Mouse (Mus musculus): ENCODE results near the gene Olfr16. TPM values are rescaled to one million over a fixed set of nuclear protein-coding genes. Genes with fewer than 3 reads are reported as not detected.

Gene Olfr16
- not detected for total RNA-seq (2021)

- intact Hi-C loops (cut with DNase I) = no loop called here
- no peak for DNase-seq
Observed at GRCm38 (mm10) chr1:172950160-172950559, at the start of gene Olfr16. Gene Olfr16 (plus strand): TSS chr1:172950409.

GRCm38 (mm10) chr1:172903313-172903712 lies 46.9 kb upstream of the Olfr16 start:
- intact Hi-C loops (cut with DNase I) = no loop called here
- no peak for DNase-seq

GRCm38 (mm10) chr1:172917115-172917514 lies 33.1 kb upstream of the Olfr16 start:
- intact Hi-C loops (cut with DNase I) = no loop called here

GRCm38 (mm10) chr1:172918450-172918849 lies 31.8 kb upstream of the Olfr16 start:
- intact Hi-C loops (cut with DNase I) = no loop called here
- no peak for DNase-seq

More at GRCm38 (mm10) chr1:172917115-172917514, 33.1 kb upstream of the Olfr16 start:
- DNase-seq = no peak

GRCm38 (mm10) chr1:172932197-172932596 lies 18.0 kb upstream of the Olfr16 start:
- intact Hi-C loops (cut with DNase I) = no loop called here
- DNase-seq = no peak

- no peak for DNase-seq
Observed at GRCm38 (mm10) chr1:172951171-172951720, 1.0 kb downstream of the Olfr16 start.

GRCm38 (mm10) chr1:172955376-172955775 lies 5.2 kb downstream of the Olfr16 start:
- no peak for DNase-seq
- intact Hi-C loops (cut with DNase I) = no loop called here

More at GRCm38 (mm10) chr1:172951171-172951720, 1.0 kb downstream of the Olfr16 start:
- intact Hi-C loops (cut with DNase I) = no loop called here

- intact Hi-C loops (cut with DNase I) = no loop called here
- no peak for DNase-seq
Observed at GRCm38 (mm10) chr1:172960452-172960851, 10.2 kb downstream of the Olfr16 start.

GRCm38 (mm10) chr1:172989794-172990634 lies 39.8 kb downstream of the Olfr16 start:
- DNase-seq = no peak

GRCm38 (mm10) chr1:172990635-172991009 lies 40.4 kb downstream of the Olfr16 start:
- intact Hi-C loops (cut with DNase I) = no loop called here
- no peak for DNase-seq

More at GRCm38 (mm10) chr1:172989794-172990634, 39.8 kb downstream of the Olfr16 start:
- intact Hi-C loops (cut with DNase I) = no loop called here

Other genes with a start within 250 kb of the Olfr16 start
- gene Apcs, start 55.4 kb upstream of the Olfr16 start, total RNA-seq (2021) = not detected
- gene Olfr1408, start 187.0 kb downstream of the Olfr16 start, total RNA-seq (2021) = not detected
- not detected for gene Olfr1406, start 240.2 kb downstream of the Olfr16 start, total RNA-seq (2021)
- gene Olfr218, start 247.4 kb downstream of the Olfr16 start, total RNA-seq (2021) = not detected